Mouse (Mus musculus) gastrocnemius, adult 18-20 months (tissue): ENCODE measurements at regions not wholly inside any gene's neighbourhood (a gene's known extent, or its start where the extent isn't known, plus 50 kb on each side); places are given as distances from the start of the nearest gene placed in this dataset. TPM values are rescaled to one million over a fixed set of nuclear protein-coding genes. Genes with fewer than 3 reads are reported as not detected.

ENCODE experiments used
- DNase-seq: peaks from one replicate; pipeline ENCODE4 v3.0.0; 2021; ENCODE audit warnings: low spot score
- microRNA-seq: library from miRNA; unstranded; fragments of <30 nt; microRNA quantifications from one replicate; pipeline ENCODE4 v1.2.0, GENCODE M21; 2021

GRCm38 (mm10) chr1:195312426-195312825 is 135.9 kb upstream of the Cr2 start:
- no peak for DNase-seq

GRCm38 (mm10) chr1:195285076-195285475 is 108.6 kb upstream of the Cr2 start:
- DNase-seq = no peak

- peak; percentile 97 for DNase-seq
Observed at GRCm38 (mm10) chr1:195241496-195241895, 65.0 kb upstream of the Cr2 start.

- DNase-seq = peak; percentile 42
Observed at GRCm38 (mm10) chr1:195232658-195233057, 56.1 kb upstream of the Cr2 start.

GRCm38 (mm10) chr1:195227007-195227406 is 50.5 kb upstream of the Cr2 start:
- DNase-seq = no peak

Small RNAs in the stretch of these regions (microRNA-seq; reads per million reads assigned to microRNA genes)
- not detected for gene Gm24802
